Mouse (Mus musculus): ENCODE results near the gene Cd180.
"Not testable (repeated sequence)": the region's sequence is repeated elsewhere in the genome, so short reads cannot be mapped to it uniquely, and the experiment has no call there.

Cd180 gene

DNA sequence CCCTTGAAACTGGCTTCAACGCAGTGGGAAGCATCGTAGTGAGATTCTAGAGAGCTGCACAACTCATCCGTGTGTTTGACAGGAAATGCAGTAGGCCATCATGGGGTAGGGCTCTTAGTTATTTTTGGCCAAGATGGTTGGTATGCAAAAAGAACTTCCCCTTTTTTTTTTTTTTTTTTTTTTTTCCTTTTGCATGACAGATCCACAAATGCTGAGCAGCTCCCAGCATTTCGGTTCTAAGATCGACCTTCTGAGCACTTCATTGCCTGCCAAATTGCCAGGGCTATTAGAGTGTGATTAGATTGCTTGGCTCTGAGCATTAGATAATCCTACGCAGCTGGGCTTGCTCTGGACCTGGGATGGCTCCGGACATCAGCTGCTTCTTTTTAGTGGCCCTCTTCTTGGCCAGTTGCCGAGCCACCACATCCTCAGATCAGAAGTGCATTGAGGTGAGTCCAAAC, at the start of gene Cd180:
TSS of gene Cd180 (plus strand) at position 218 of the 461 bp plus-strand sequence.
- DNase-seq: no peak

DNA sequence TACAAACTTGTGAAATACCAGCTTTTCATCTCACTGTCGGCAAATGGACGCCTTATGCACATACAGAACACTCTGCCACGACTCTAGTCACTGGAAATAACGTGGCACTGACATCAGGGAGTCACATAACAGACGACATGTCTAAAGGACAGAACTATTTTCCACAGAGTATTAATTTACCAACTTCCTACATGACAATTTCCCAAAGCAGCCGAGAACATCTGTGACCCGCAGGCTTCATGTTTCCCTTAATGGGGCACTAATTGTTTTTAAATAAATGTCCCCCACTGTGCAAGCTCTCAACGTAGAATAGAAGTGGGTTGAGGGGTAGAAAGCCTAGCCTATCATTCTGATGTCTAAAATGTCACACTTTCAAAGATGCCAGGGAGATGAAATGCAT, 49.0 kb upstream of the Cd180 start:
- DNase-seq: no peak

GRCm38 (mm10) chr13:102644789-102645551, 48.4 kb upstream of the Cd180 start:
- peak; percentile 77 for DNase-seq

- no peak for DNase-seq
These were observed 47.0 kb upstream of the Cd180 start for GRCm38 (mm10) chr13:102646271-102646771.

- no peak for DNase-seq
These were observed 45.8 kb upstream of the Cd180 start for GRCm38 (mm10) chr13:102647511-102647910.

DNA sequence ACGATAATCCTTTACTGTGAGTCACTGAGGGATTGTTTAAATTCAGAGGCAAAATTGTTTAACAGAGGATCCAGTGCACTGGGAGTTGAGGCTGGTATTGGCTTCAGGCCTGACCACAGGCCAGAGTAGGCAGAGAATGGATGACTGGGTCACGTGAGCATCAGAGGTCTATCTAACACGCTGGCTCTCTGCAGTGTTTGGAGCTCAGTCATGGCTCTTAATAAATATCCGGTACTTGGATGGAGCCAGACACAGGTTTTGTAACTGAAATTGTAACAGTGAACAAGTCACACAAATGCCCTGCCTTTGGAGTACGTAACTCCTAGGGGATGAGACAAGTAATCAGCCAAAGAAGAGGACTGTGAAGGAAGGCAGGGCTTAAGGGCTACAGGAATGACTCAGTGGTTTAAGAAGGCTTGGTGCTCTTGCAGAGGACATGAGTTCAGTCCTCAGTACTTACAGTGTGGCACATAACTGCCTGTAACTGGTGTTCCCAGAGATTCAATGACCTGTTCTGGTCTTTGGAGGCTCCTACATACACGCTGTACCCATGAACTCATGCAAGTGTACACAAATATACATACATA, 41.0 kb upstream of the Cd180 start:
- DNase-seq: no peak

- DNase-seq: no peak
These were observed 38.2 kb upstream of the Cd180 start for GRCm38 (mm10) chr13:102655071-102655570.

- no peak for DNase-seq
These were observed 37.1 kb upstream of the Cd180 start for GRCm38 (mm10) chr13:102656153-102656690.

GRCm38 (mm10) chr13:102658223-102658839, 35.0 kb upstream of the Cd180 start:
- peak; percentile 61 for DNase-seq

GRCm38 (mm10) chr13:102664041-102664440, 29.3 kb upstream of the Cd180 start:
- DNase-seq: no peak

DNA sequence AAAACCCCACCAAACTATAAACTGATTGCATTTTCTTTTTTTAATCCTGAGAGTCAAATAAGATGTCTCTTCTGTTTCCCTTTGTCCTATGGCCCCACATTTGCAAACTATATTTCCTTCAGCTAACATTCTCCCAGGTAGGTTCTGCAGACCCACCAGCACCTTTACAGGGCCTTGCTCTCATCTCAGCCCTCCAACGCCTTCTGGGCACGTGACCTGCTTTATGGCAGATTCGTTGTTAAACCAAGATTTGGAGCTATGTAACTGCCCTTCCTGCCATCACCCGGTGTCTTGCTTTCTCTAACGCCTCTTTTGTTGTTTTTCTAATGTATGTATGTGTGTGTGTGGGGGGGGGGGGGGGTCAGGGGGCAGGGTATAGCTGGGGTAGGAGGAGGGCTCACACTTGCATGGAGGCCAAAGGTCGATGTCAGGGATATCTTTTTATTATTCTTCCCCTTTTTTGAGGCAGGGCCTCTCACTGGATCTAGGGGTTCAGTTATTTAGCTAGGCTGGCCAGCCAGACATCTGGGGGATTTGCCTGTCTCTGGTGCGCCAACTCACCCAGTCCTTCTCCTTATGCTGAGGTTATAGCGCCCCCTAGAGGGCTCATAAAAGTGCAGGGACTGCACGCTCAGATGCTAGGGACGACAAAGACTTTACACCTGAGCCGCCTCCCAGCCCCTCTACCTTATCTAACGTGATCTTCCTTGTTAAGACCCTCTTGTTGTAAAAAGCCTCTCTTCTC, 28.3 kb upstream of the Cd180 start:
- no peak for DNase-seq

DNA sequence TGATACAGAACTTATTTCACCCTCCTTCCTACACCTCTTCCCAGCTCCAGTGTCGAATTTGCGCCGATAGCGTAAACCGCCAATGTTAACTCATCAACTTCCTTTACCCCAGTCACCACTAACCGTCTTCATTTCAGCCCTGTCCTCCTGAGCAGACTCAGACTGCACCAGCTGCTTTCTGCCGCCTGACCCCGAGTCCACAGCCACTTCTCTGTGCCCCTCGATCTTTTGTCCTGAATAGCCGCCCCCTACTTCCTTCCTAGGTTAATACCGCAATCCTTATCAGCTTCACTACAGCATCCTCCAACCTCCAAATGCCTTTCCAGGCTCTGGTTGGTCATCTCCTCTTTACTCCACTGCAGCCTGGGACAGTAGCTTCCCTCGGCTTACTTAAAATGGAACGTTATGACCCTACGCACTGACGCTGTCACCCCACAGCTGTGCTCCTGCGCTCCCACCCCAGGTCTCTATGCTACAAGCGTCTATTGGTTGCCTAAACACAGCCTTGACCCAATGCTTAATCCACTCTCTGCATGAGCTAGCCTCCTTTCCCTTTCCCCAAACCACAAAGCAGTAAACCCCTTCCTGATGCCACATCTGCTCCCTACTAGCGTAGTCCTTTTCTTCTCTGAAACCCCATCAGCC, 27.6 kb upstream of the Cd180 start:
- no peak for DNase-seq

DNA sequence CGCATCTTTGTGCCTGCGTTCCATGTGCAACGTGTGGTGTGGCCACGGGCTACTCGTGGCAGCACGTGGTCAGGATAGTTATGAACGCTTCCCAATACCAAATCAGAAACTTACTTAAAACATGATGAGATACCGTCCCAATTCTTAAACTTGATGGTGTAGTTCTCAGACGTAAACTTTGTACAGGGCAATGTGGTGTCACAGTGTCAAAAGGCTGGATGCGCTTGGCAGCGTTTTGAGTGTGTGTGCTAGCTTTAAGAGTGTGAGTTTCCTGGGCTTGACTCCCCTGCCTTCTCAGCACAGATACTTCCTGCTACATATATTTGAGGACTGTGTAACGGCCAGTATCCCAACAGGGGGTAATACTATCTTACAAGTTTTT, 27.1 kb upstream of the Cd180 start:
- no peak for DNase-seq

DNA sequence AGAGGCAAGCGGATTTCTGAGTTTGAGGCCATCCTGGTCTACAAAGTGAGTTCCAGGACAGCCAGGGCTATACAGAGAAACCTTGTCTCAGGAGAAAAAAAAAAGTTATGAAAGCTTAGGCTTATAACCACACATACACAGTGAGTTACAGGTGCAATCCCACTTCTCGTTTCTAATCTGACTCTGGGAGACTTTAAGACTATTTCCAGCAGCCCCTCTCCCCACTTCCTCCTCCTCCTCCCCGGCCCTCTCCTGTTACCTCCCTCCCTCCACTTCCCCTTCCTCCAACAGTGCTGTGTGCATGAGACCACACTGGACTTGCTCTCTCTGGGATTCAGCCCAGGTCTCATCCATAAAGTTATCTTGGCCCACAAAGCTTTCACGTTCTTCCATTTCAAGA, 26.6 kb upstream of the Cd180 start:
- no peak for DNase-seq

- no peak for DNase-seq
These were observed 26.0 kb upstream of the Cd180 start for GRCm38 (mm10) chr13:102667401-102667800.

DNA sequence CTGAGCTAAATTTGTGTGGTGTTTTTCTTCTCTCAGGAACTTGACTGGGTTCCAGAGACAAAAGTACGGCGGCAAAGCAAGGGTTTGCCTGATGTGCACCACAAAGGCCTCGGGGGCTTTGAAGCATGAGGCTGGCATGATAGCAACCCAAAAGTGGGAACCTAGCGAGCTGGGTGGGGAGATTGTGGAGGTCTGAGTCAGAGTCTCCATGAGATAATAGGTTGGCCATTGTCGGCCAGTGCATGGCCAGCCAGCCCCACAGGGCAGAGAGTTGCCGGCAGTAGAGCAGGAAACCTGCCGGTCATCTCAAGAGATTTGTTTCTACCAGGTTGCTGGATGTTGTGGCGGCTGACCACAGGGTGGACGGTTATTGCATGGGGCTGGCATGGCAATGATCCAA, 25.5 kb upstream of the Cd180 start:
- no peak for DNase-seq

- no peak for DNase-seq
These were observed 24.4 kb upstream of the Cd180 start for GRCm38 (mm10) chr13:102668933-102669332.

DNA sequence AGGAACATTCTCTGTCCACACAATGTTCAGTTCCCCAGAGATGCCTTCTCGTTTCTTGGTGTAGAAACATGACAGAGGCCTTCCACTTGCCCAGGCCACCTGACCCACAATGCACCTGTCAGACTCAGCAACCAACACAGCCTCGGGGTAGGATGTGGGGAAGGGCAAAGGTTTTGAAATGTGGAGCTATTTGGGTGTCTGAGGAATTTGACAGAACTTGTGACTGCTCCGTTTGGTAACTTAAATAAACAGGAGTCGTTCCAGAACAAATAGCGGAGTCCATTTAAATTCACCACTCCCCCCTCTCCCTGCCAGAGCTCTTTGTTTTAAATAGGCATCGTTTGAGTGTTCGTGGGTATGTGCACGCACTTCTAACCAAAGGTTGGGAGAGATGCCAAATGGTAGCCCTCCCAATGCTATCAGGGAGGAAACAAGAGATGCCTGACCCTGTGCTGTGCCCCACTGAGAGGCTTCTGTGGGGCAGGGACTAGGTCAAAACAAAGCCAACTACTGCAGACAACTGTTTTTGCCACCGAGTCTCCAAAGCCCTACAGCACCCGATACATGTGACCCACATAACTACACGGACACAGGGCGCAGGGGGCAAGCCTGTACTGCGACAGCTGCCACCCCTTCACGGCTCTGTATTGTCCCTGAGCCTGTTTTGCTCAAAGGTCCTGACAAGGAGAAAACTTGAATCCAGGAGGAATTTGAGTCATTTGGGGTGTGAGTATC, 23.7 kb upstream of the Cd180 start:
- no peak for DNase-seq

- no peak for DNase-seq
These were observed 22.9 kb upstream of the Cd180 start for GRCm38 (mm10) chr13:102670503-102670902.

GRCm38 (mm10) chr13:102674083-102674482, 19.3 kb upstream of the Cd180 start:
- no peak for DNase-seq

- DNase-seq: not testable (repeated sequence)
These were observed 15.8 kb upstream of the Cd180 start for GRCm38 (mm10) chr13:102677602-102678001.
